Mouse (Mus musculus) stomach, postnatal 0 days (tissue): ENCODE results near the gene Oprd1. TPM values are rescaled to one million over a fixed set of nuclear protein-coding genes. Genes with fewer than 3 reads are reported as not detected.
A peak's percentile ranks its signal among the peaks of the same experiment; 100 is the strongest.

ENCODE experiments used
- ATAC-seq: fragments of 200-750 bp; cut with Nextera tagmentation; 2 replicates; pipeline ENCODE4 v1.8.0; 2017; ENCODE audit not compliant: low FRiP score, low TSS enrichment
- DNase-seq: peaks from one replicate; pipeline ENCODE4 v3.0.0-alpha.2; 2016; ENCODE audit warnings: low spot score
- H3K27ac ChIP-seq: fragments of 300-500 bp; sonication (generic); replicated peaks from 2 replicates; pipeline ENCODE4 v1.5.1; 2014; ENCODE audit warnings: mild to moderate bottlenecking, control low read depth
- H3K27me3 ChIP-seq: fragments of 300-500 bp; sonication (generic); 2 replicates; pipeline ENCODE4 v1.6.1; 2014; ENCODE audit warnings: low read length; ENCODE audit not compliant: control insufficient read depth, insufficient read depth
- H3K36me3 ChIP-seq: fragments of 300-500 bp; sonication (generic); 2 replicates; pipeline ENCODE4 v1.6.1; 2014; ENCODE audit warnings: low read length, mixed read lengths; ENCODE audit not compliant: control insufficient read depth, insufficient read depth
- H3K4me1 ChIP-seq: fragments of 300-500 bp; sonication (generic); replicated peaks from 2 replicates; pipeline ENCODE4 v1.6.1; 2014; ENCODE audit warnings: antibody characterized with exemption; ENCODE audit not compliant: control insufficient read depth, insufficient read depth
- H3K4me2 ChIP-seq: fragments of 300-500 bp; sonication (generic); replicated peaks from 2 replicates; pipeline ENCODE4 v1.6.1; 2014; ENCODE audit warnings: low read depth, mild to moderate bottlenecking, control low read depth, moderate library complexity
- H3K4me3 ChIP-seq: fragments of 300-500 bp; sonication (generic); 2 replicates; pipeline ENCODE4 v1.5.1; 2014; ENCODE audit warnings: low read depth, low read length, control low read depth
- H3K9ac ChIP-seq: fragments of 300-500 bp; sonication (generic); 2 replicates; pipeline ENCODE4 v1.6.1; 2014; ENCODE audit warnings: mild to moderate bottlenecking, low read length, control low read depth, mixed read lengths
- H3K9me3 ChIP-seq: fragments of 300-500 bp; sonication (generic); 2 replicates; pipeline ENCODE4 v1.6.1; 2016; ENCODE audit warnings: low read length; ENCODE audit not compliant: control insufficient read depth
- CTCF ChIP-seq: IDR thresholded peaks from 2 replicates; pipeline ENCODE4 v1.5.1; 2016; ENCODE audit warnings: antibody characterized with exemption, low read depth, mild to moderate bottlenecking, moderate library complexity
- EP300 ChIP-seq: optimal IDR thresholded peaks from 2 replicates; pipeline ENCODE3; 2016; ENCODE audit warnings: antibody characterized with exemption
- WGBS: fragments of 180-500 bp; shearing (Covaris S2); extraction: QIAGEN DNeasy Blood & Tissue Kit; methylation state at CpG from one replicate; pipeline ENCODE4 v1.1.7; 2014; 5-methylcytosine and 5-hydroxymethylcytosine counted together
- polyA plus RNA-seq: library from polyadenylated mRNA; unstranded; fragments of >200 nt; fragmentation: Nextera tagmentation; extraction: Ambion mirVana; gene quantifications from 2 replicates; pipeline ENCODE4 v1.2.1, GENCODE M21; 2015

Gene Oprd1
- polyA plus RNA-seq, 1 experiment from 2014 or later = 0.04 TPM

GRCm38 (mm10) chr4:132093136-132093535, 51.1 kb downstream of the Oprd1 start:
- ATAC-seq = no peak
- H3K4me1 ChIP-seq = no peaks in the 10 kb centered on the region
- H3K27me3 ChIP-seq = no peaks in the 10 kb centered on the region
- TF ChIP-seq CTCF (no peak), EP300 (no peak)
- 67% methylated on average over 6 of the region's 6 CpGs for WGBS
- DNase-seq = no peak
- H3K36me3 ChIP-seq = no peaks in the 10 kb centered on the region
- H3K9me3 ChIP-seq = no peaks in the 10 kb centered on the region
- H3K4me2 ChIP-seq = no peak overlapping the region
- no peak overlapping the region for H3K9ac ChIP-seq
- no peak overlapping the region for H3K4me3 ChIP-seq
- H3K27ac ChIP-seq = no peak overlapping the region

DNA sequence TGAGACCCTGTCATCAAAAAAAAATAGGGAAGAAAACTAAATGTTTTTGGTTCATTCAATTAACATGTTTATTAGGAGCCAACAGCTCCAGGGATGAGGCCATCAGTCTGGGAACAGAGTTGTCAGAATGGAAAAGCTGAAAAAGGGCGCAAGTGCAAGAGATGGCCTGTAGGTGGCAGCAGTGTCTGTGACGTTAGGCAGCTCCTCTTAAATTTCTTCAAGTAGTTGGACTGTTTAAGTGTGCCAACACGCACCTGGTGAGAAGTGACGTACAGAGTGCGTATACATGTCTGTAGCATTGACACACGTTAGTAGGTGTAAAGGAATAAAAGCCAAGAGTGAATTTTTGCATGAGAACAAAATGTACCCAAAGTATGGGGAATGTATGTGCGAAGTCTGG, 55.4 kb downstream of the Oprd1 start:
- Histone ChIP-seq H3K27ac (no peak overlapping the region), H3K4me3 (no peak overlapping the region), H3K4me2 (no peak overlapping the region), H3K27me3 (no peaks in the 10 kb centered on the region), H3K4me1 (no peaks in the 10 kb centered on the region), H3K9me3 (no peaks in the 10 kb centered on the region), H3K9ac (no peak overlapping the region), H3K36me3 (no peaks in the 10 kb centered on the region)
- WGBS = 13% methylated on average over 7 of the region's 7 CpGs
- peak; percentile 97 for TF ChIP-seq CTCF
- TF ChIP-seq EP300 = no peak
- ATAC-seq (peak; percentile 70; the same call in 1 of the 2 replicates), DNase-seq (peak; percentile 76)

- no peaks in the 10 kb centered on the region for H3K9me3 ChIP-seq
- WGBS = 83% methylated on average over 7 of the region's 7 CpGs
- DNase-seq (no peak), ATAC-seq (no peak)
- TF ChIP-seq EP300 (no peak), CTCF (no peak)
- no peaks in the 10 kb centered on the region for H3K27me3 ChIP-seq
- H3K9ac ChIP-seq = no peak overlapping the region
- H3K27ac ChIP-seq = no peak overlapping the region
- no peak overlapping the region for H3K4me2 ChIP-seq
- no peaks in the 10 kb centered on the region for H3K36me3 ChIP-seq
- no peaks in the 10 kb centered on the region for H3K4me1 ChIP-seq
- no peak overlapping the region for H3K4me3 ChIP-seq
Observed at GRCm38 (mm10) chr4:132085114-132085513, 59.2 kb downstream of the Oprd1 start.

GRCm38 (mm10) chr4:132080492-132080983, 63.7 kb downstream of the Oprd1 start:
- Histone ChIP-seq H3K9me3 (no peaks in the 10 kb centered on the region), H3K27me3 (no peaks in the 10 kb centered on the region), H3K27ac (no peak overlapping the region), H3K4me3 (no peak overlapping the region), H3K4me2 (no peak overlapping the region), H3K9ac (no peak overlapping the region), H3K4me1 (no peaks in the 10 kb centered on the region), H3K36me3 (no peaks in the 10 kb centered on the region)
- WGBS = 53% methylated on average over 4 of the region's 4 CpGs
- DNase-seq (no peak), ATAC-seq (no peak)
- TF ChIP-seq EP300 (no peak), CTCF (no peak)

- Histone ChIP-seq H3K9me3 (no peaks in the 10 kb centered on the region), H3K4me3 (no peak overlapping the region), H3K27ac (no peak overlapping the region), H3K4me1 (no peaks in the 10 kb centered on the region), H3K36me3 (no peaks in the 10 kb centered on the region), H3K27me3 (no peaks in the 10 kb centered on the region), H3K9ac (no peak overlapping the region), H3K4me2 (no peak overlapping the region)
- TF ChIP-seq EP300 (no peak), CTCF (peak; percentile 92)
- ATAC-seq (no peak), DNase-seq (peak; percentile 78)
- WGBS = 11% methylated on average over 19 of the region's 19 CpGs
Observed at GRCm38 (mm10) chr4:132079555-132080275, 64.6 kb downstream of the Oprd1 start.

DNA sequence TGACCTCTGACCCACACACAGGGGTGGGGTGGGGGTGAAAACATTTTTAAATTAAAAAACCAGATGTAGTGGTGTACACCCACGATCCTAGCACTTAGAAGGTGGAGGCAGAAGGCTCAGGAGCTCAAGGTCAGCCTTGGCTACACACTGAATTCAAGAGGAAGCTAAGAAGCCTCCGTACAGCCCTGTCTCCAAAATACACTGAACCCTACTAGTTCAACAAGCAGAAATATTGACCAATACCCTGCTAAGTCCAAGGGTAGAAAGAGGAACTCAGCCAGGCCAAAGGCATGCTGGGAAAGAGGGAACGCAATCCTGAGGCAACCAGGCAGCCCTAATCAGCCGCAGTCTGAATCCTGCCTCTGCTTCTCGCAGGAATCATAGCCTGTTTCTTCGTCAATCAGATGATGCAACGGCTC, 66.0 kb downstream of the Oprd1 start:
- ATAC-seq (no peak), DNase-seq (peak; percentile 47)
- Histone ChIP-seq H3K9ac (no peak overlapping the region), H3K9me3 (no peaks in the 10 kb centered on the region), H3K4me1 (no peaks in the 10 kb centered on the region), H3K36me3 (no peaks in the 10 kb centered on the region), H3K27me3 (no peaks in the 10 kb centered on the region), H3K27ac (no peak overlapping the region), H3K4me2 (no peak overlapping the region), H3K4me3 (no peak overlapping the region)
- WGBS = 58% methylated on average over 7 of the region's 7 CpGs
- TF ChIP-seq CTCF (no peak), EP300 (no peak)
